Mouse (Mus musculus): ENCODE data around the gene March1.

DNA sequence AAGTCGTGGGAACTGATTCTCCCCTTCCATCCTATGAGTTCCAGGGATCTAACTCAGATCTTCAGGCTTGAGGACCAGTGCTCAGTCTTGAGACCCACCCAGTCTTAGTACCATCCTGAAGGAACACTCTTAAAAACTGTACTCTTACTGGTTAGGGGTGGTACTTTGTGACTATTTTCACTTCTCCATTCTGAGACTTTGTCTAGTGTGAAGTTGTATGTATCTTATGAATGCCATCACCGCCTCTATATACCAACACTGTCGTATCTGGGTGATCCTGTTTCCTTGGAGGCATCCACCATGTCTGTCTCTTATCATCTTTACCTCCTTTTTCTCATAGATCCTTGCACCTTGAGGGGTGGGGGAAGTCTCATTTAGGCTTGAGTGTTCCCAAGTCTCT, 714.5 kb downstream of the March1 start:
- TF ChIP-seq GATA1 (IDR thresholded peaks at IDR 0.05; ENCODE audit: borderline replicate concordance, low read length) (no peak), FLI1 (IDR thresholded peaks at IDR 0.05; ENCODE audit: low read length) (no peak)

Measured in megakaryocyte, embryonic 14.5 days (primary cell).